Mouse (Mus musculus) G1E (cell line): ENCODE results near the gene Mapk8ip3.

Experiments used
- CTCF ChIP-seq: IDR thresholded peaks from 2 replicates; pipeline ENCODE4 v1.5.1; 2012; ENCODE audit warnings: low read depth, low read length, inconsistent platforms, mixed read lengths
- GATA2 ChIP-seq: IDR thresholded peaks from 2 replicates; pipeline ENCODE4 v1.6.1; 2012; ENCODE audit warnings: low read depth, low read length, inconsistent platforms, borderline replicate concordance
- TAL1 ChIP-seq: conservative IDR thresholded peaks from 2 replicates; pipeline ENCODE4 v1.6.1; 2012; ENCODE audit warnings: low read depth, low read length, inconsistent platforms, mixed read lengths

DNA sequence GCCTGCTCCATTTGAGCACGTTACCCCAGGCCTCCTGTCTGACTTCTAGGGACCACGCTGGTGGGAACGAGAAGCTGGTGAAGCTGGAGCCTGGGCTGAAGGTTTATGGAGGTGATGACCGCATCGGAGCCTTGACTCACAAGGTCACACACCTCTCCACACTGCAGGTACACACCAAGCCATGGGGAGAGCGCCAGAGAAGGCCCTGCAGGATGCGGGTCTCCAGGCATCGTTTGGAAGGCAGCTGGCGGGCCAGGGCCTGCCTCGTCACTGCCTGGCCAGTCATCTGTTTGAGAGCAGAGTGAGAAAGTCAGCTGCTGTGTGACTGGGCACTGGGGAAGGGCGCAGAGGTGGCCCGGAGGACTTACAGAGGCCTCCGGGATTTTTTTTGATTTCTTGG is 80.2 kb downstream of the Mapk8ip3 start:
- no peak for TF ChIP-seq TAL1
- no peak for TF ChIP-seq CTCF
- no peak for TF ChIP-seq GATA2
